Mouse (Mus musculus) right cerebral cortex, postnatal 36 days (tissue): ENCODE data around the gene Nutm2.
A peak's percentile ranks its signal among the peaks of the same experiment; 100 is the strongest.
"Not testable (repeated sequence)": the region's sequence is repeated elsewhere in the genome, so short reads cannot be mapped to it uniquely, and the experiment has no call there.

Experiments
- DNase-seq, 2 experiments: peaks; one replicate each; pipeline ENCODE4 v3.0.0; 2022; ENCODE audit warnings: low spot score in 2 of 2, mixed read lengths in 1 of 2

Nutm2 gene

DNA sequence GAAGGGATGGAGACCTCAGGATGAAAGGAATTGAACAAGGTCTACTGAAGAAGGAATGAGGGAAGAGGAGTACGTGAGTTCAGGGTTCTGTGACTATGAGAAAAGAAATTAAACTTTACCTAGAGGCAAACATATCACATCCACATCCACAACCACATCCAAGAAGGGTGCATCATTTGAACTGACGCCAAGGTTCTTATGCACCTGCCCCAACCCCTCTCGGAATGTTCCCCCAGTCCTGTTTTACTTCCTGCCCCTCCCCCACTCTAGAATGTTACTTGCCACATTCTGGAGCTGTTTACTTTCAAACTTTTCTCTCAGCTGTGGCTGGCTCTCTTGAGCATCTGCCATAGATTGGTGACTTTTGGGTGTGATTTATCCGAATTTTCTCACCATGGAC is at the start of gene Nutm2:
Nutm2 (plus strand) TSS at position 301 of the 400 bp plus-strand sequence.
- no peak for DNase-seq

DNA sequence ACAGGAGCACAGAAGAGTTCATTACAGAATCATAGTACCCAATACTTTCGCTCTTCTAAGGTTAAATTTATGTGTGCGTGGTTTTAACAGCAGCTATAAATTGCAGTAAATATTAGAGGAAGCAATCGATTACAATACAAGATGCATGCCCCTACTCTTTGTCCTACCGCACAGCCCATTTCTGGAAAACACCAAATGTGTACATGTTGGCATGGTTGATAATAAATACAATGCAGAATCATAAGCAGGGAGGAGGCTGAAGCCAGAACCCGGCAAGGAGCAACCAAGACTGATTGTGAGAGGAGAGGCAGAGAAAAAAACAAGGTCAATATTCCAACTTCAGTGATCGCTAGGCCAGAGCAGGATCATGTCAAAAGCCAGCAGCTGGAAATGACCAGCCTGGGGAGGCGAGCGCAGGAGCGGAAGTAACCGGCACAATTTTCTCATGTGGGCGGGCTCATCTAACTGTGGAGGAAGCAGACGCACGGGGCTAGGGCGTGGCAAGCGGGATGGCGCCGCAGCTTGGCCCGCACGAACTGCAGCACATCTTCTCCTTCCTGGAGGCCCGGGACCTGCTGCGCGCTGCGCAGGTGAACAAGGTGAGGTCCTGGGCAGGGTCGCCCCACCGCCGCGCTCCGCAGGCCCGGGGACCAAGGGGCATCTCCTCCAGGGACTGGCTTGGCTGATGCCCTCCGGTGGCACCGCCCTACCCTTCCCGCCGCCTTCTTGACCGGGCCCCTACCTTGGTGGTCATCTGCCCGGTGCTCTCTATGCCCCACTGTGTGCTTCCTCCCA is 49.5 kb upstream of the Nutm2 start, which contains the start of gene Fbxw17:
Fbxw17 (plus strand) TSS at position 476 of the 795 bp plus-strand sequence.
- DNase-seq = peak; percentile 78 to 83

DNA sequence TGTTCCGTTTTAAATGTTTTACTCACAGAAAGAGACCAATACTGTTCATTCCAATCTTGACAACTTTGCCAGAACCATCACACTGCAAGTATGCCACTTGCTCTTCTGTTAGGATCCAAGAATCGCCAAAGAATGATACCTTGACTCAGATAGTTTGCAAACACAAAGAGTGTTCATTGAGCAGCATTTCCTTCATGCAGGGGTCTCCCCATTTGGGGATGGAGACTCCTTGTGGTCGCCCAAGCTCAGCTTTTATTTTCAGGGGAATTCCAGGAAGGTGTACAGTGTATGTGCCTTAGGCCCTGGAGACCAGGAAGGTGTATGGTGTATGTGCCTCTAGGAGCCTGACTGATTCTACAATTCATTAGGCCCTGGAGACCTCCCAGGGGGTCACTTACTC is 48.7 kb upstream of the Nutm2 start:
- no peak for DNase-seq

DNA sequence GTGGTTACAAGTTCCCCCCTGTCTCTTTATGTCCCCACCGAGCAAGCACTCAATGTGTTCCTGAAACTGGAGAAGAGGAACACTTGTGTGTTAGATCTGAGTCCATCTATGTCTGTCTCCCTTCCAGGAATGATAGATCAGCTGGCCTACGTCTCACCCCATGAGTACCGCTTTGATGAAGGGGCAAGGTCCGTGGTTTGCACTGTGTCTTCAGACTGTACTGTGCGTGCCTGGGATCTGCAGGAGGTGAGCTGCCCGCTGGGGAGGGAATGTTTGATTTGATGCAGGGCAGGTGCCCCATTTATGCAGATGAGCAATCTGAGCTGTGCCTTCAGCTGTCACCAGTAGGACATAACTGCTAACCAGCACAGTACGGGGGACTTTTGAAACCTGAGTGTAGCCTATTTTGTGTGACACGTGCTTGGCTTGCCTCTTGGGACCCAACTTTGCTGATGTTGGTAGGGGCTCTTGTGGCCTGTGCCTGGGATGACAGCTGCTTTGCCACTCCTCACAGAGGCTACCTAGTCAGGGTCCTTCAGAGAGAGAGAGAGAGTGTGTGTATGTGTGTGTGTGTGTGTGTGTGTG is 43.4 kb upstream of the Nutm2 start:
- DNase-seq = no peak

DNA sequence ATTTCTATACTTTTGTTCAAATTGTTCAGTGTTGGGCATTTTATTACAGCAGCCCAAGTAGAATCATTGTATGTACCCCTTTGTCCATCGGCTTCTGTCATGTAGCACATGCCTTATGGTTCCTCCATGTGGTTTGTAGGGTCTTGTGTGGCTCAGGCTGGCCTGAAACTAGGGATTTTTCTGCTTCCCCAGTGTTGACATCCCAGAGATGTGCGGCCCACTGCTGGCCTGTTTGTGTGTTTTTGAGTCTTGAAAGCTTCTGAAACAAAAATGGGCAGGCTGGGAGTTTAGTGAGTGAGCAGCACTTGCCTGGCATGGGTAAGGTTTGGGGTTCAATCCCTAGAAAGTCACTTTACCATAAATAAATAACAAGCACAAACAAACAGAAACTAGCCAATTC is 42.6 kb upstream of the Nutm2 start:
- DNase-seq = no peak

DNA sequence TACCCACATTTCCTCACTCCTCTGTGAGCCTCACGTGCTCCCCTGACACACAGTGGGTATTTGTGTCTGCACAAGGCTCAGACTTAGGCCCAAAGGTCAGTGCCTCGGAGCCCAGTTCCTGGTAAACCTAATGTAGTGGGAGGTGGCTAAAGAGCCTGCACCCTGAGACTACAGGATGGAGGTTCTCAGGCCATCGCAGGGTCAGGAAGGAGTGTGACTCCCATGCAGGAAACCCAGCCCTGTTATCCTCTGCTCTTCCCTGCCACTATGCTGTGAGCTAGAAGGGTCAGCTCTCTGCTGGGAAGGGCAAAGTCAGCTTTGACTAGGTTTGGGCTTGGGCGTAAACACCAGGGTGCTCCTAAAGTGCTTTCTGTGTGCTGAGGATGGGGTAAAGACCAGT is 40.4 kb upstream of the Nutm2 start:
- DNase-seq = no peak

DNA sequence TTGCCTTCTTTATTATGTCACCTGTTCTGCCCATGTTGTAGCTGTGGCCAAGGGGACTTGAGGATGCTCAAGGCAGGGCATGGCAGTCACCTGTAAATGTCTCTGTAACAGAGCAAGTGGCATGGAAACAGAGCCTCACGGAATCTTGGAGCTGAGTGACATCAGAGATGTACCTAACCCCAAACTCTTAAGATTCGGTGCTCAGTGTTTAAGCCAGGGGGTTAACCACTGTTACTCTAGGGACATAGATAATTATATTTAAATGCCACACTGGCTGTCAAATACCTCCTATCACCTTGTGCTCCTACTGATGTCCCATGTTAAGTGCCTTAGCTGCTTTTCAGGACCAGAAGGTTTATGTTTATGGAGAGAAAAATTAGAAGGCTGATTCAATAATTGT is 23.3 kb upstream of the Nutm2 start, which contains the start of gene Gm47429:
Gm47429 (minus strand) TSS at position 101 of the 400 bp plus-strand sequence.
- no peak for DNase-seq

DNA sequence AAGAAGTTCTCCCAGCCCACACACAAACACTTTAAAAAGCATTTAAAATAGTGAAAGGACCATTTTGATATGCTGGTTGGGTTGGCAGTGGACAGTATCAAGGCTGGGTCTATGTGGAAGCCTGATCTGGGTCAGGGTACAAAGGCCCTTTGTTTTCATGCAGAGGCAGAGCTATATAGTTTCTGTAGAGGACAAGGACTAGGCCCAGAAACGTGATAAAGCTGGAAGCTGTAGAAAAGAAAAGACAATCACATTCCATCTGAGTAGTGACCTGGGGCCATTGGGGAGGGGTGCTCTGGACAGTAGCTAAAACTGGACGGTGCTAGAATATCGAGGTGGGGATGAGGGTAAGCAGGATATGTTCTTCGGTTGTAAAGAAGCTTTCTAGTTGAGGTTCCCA is 21.8 kb upstream of the Nutm2 start:
- DNase-seq = no peak

DNA sequence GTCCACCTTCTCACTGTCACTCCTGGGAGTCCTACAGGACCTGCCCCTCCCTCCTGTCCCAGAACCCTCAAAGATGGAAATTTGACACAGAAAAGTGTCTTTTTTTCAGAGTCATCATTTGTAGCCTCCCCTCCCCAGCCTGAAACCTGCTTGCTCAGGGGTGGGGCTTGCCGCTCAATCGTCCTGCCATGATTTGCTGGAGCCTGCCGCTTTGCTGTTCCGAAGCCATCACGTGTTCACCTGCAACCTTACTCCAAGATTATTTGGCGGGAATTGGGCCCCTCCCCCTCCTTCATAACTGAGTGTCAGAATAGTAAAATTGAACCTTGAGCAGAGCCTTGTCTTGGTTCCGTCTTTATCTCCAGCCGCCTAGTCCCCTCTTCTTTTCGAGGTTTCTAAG is 14.8 kb upstream of the Nutm2 start:
- not testable (repeated sequence) for DNase-seq

DNA sequence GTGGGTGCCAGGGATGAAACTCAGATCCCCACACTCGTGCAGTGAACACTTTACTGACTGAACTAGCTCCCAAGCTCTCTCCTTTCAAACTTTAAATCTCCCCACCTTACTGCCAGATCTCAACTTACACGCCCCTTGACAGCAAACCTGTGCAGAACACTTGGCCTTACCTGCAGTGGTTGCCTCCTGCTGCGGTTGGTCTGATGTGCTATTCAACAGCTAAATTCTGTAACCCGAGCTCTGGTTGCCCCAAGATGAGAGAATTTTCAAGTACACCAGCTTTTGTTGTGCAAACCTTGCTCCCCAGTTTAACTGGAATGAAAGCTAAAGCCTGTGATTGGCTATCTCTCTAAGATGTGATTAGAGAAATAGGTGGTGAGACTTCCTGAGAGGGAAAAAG is 13.7 kb upstream of the Nutm2 start:
- DNase-seq = no peak

DNA sequence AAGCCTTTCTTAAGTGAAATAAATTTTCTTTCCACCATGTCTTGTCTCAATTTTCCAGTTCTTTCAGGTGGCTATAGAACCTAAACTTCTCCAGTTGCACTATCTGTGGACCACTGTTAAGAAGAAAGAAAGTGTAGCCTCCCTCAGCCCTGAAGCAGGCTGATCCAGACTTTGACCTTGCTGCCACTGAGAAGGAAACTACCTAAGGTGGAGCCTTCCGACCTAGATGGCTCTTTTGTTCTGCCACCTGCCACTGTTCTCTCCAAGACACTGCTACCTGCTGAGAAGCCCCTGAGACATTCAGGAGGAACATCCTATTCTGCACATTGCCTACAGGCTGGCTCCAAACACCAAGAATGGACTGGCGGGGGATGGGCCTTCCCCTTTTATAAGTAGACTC is 6.7 kb upstream of the Nutm2 start:
- DNase-seq = not testable (repeated sequence)

DNA sequence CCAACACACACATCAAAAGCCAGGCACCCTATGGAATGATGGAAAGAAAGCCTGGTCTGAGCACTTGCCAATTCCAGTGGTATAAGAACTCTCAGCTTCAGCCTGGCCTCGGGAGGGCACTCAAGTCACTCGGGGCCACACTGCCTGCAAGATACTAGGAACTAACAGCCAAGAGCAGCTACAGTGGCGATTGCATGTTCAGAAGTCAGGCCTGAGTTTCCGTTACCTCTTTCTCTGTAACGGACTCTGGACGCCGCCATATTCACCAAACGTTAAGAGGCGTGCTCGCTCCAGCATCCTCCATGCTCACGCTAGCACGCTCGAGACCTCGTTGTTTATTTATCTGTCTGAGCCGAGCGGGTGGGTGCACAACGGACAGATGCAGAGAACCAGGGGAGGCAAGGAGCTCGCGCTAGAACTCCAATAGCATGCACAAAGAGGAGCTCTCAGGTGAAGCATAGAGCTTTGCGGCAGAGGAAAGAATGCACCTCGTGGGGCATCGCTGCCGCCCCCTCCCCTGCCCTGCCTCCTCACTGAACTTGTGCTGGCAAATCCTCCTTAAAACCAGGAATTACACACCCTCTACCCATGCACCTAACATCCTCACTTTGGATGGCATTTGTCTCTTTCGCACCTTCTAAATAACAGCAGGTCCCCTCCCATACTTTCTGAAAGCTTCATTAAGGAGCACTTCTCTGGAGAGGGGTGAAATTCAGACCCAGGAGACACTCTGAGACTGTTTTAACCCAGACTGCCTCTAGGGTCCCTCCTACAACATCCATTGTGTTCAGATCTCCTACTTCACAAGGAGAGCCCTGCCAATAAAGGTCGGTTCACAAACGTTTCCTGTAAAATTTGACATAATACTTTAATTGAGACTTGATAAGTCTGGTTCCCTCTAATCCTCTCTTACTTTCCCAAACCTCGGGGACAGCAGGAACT is 2.2 kb upstream of the Nutm2 start:
- no peak for DNase-seq

DNA sequence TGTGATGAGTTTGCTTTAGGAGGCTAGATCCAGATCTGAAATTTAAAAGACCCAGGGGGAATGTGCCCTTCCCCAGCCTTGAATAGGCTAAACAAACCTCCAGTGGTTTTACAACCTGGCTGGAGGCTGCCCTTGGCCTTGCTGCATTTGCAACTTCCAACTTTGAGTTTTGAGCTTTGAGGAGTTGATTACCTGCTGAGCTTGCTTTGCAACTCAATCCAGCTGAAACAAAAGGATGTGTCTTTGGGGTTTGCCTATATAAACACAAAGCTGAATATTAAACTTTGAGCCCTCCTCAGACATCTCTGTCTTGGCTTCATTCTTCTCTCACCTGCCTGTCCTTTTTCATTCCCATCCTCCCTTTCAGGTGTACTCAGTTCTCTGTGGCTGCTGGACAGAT is 21.4 kb downstream of the Nutm2 start:
- not testable (repeated sequence) for DNase-seq

DNA sequence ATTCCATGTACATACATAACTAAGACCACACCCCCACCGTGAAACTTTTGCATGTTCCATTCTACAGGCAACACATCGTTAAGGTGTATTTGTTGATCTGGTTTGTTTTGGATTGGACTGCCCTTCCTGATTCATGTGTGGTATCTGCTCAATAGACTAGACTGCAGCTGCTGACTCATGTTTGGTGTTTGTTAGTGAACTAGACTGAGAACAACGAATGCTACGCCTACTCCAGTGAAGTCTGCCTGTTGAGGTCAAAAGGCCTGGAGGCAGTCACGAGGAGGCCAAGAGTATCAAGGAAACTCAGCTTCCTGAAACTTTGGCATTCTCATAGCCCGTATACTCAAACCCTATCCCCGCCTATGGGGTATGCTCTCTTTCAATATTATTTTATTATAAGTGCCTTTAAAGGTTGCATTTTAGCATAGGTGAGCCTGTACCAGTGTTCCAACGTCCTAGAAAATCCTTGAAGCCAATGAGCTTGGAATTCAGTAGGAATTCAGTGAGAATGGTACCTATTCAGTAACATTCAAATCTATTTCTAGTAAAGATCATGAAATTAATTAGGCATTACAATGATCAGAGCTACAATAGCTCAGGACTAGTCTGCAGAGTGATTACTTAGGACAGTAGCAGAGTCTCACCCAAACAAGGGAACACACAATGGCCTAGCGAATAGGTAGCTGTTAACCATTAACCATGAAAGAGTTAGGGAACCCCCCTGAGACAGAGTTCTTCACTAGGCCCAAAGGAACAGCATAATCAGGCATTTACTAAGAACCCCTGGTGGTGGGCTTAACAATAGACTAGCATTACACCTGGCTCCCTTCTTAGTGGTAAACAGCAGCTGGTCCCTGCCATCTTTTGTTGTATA is 43.6 kb downstream of the Nutm2 start:
- DNase-seq = not testable (repeated sequence)
